Mouse (Mus musculus) frontal cortex, postnatal 36 days (tissue): Measurements from ENCODE around the gene Ubash3a.
"Not testable (repeated sequence)": the region's sequence is repeated elsewhere in the genome, so short reads cannot be mapped to it uniquely, and the experiment has no call there.

Experiments used
- DNase-seq, 2 experiments: peaks; one replicate each; pipeline ENCODE4 v3.0.0; 2022; ENCODE audit warnings: low spot score in 2 of 2

The Ubash3a gene

GRCm38 (mm10) chr17:31260430-31260829 is 52.8 kb downstream of the Ubash3a start:
- no peak for DNase-seq

GRCm38 (mm10) chr17:31261352-31261751 is 53.7 kb downstream of the Ubash3a start:
- DNase-seq: no peak

- DNase-seq: no peak
Measured at GRCm38 (mm10) chr17:31262715-31263114, 55.0 kb downstream of the Ubash3a start.

- DNase-seq: no peak
Measured at GRCm38 (mm10) chr17:31263770-31264169, 56.1 kb downstream of the Ubash3a start.

- DNase-seq: no peak
Measured at GRCm38 (mm10) chr17:31264372-31264771, 56.7 kb downstream of the Ubash3a start.

GRCm38 (mm10) chr17:31265171-31265572 is 57.5 kb downstream of the Ubash3a start:
- no peak for DNase-seq

GRCm38 (mm10) chr17:31265831-31266230 is 58.2 kb downstream of the Ubash3a start:
- no peak for DNase-seq

GRCm38 (mm10) chr17:31266321-31266950 is 58.8 kb downstream of the Ubash3a start:
- no peak for DNase-seq

- DNase-seq: no peak
Measured at GRCm38 (mm10) chr17:31267138-31267537, 59.5 kb downstream of the Ubash3a start.

GRCm38 (mm10) chr17:31267603-31268002 is 59.9 kb downstream of the Ubash3a start:
- no peak for DNase-seq

GRCm38 (mm10) chr17:31268016-31268415 is 60.3 kb downstream of the Ubash3a start:
- DNase-seq: peak in 1 of 2 experiments; percentile 49

- no peak for DNase-seq
Measured at GRCm38 (mm10) chr17:31269761-31270160, 62.1 kb downstream of the Ubash3a start.

GRCm38 (mm10) chr17:31270246-31270645 is 62.6 kb downstream of the Ubash3a start:
- no peak for DNase-seq

- DNase-seq: not testable (repeated sequence)
Measured at GRCm38 (mm10) chr17:31270736-31271135, 63.1 kb downstream of the Ubash3a start.

- no peak for DNase-seq
Measured at GRCm38 (mm10) chr17:31271136-31271851, 63.6 kb downstream of the Ubash3a start.

GRCm38 (mm10) chr17:31272416-31273165 is 64.9 kb downstream of the Ubash3a start:
- no peak for DNase-seq

GRCm38 (mm10) chr17:31273631-31274030 is 66.0 kb downstream of the Ubash3a start:
- DNase-seq: no peak

GRCm38 (mm10) chr17:31275181-31275580 is 67.5 kb downstream of the Ubash3a start:
- DNase-seq: no peak

- no peak for DNase-seq
Measured at GRCm38 (mm10) chr17:31276207-31276921, 68.7 kb downstream of the Ubash3a start.

- peak; percentile 100 for DNase-seq
Measured at GRCm38 (mm10) chr17:31276922-31277918, 69.5 kb downstream of the Ubash3a start, which contains the start of gene Rsph1. Gene Rsph1 (minus strand): TSS chr17:31277383.

GRCm38 (mm10) chr17:31277931-31278330 is 70.3 kb downstream of the Ubash3a start:
- peak in 1 of 2 experiments; percentile 31 for DNase-seq
